Mouse (Mus musculus) cerebellum, adult 11 months (tissue): ENCODE results near the gene Nol9.

Source experiments
- DNase-seq: peaks from one replicate; pipeline ENCODE4 v3.0.0; 2022

The Nol9 gene

DNA sequence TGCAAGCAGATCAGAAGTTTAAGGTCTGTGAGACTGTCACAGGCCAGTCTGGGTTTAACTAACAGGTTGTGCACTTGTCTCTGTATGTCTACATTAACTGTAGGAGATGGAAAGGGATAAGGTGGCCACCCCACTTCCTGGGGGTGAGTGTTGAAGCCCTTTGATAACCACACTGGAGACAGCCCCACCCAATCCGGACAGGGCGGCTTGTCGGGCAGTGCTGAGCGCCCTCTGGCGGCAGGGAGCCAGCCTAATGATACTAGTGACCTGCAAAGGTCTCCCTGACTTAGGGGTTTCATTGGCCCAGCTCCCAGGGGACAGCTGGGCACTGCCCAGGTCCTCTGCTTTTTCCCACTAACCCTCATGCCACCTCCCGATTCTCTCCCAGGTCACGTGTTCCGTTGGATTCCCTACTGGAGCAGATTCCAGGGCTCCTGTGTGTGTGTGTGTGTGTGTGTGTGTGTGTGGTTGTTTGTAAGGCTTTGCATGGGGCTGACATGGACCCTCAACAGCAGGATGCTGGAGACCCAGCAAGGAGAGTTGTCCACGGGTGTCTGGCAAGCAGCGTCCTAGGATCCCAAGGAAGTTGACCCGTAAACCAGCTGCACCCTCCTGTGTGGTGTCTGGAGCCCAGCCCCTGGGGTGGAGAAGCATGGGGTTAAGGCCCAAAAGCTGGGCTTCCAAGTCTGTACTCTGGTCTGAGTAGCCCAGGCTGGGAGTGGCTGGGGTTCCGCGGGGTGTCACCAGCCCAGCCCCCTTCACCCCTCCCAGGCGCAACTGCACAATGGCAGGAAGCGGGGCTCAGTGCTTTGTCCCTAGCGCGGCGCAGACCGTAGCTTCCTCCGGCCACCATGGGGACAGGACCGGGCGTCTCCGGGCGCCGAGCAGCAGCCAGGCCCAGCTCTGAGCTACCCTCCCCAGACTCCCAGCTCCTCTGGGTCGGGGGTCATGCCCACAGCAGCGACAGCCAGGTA is 57.1 kb downstream of the Nol9 start:
- peak; percentile 52 for DNase-seq

DNA sequence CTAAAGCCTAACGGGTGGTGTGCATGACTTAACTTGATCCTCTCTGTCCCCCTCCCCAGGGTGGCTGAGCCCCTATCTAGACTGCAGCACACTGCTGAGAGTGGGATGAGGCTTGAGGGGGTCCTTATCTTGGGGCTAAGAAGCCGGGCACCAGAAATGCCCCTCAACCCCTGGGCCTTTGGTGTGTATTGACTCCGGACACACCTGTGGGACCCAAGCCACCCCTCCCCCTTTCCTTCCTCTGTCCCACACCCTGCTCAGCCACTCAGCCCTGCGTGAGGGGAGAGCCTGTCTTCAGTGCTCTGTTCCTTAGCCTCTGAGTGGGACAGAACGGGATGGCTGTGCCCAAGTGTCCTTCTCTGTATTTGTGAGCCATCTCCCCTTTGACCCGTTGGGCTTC is 57.8 kb downstream of the Nol9 start:
- DNase-seq, result no peak

DNA sequence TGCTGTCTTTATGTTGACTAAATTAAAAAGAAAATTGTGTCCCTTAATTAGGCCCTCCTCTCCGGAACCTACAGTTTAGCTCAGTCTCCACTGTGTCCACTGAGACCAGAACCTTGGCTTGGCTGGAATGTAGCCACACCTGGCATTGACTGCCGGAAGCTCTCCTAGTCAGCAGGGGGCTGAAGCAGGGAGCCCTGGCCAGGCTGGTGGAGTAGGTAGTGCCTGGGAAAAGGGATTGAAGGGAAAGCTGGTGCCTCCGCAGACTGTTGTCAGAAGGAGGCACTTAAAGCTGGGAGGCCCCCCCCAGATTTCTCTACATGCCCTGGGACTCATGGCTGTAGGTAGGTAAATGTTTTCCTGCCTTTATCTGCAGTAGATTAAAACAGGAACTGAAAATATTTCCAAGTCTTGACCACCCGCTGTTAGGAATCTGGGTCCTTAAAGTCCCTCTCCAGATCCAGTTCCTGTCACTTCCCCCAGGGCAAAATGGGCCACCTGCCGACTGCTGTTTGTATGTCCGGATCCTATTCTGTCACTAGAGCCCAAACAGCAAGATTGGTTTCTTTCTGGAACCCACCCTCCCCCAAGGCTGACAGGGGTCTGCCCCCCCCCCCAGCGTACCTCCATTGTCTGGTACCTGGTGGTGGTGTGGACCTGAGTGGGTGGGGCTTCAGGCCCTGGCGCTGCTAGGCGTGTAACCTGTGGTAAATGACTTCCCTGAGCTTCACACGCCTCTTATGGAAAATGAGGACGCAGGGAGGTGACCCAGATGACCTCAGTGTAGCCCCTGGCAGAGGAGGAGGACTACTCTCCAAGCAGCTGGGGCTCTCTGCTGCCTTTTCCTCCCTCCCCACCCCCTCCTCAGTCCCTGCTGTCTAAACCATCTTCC is 59.0 kb downstream of the Nol9 start:
- no peak for DNase-seq

DNA sequence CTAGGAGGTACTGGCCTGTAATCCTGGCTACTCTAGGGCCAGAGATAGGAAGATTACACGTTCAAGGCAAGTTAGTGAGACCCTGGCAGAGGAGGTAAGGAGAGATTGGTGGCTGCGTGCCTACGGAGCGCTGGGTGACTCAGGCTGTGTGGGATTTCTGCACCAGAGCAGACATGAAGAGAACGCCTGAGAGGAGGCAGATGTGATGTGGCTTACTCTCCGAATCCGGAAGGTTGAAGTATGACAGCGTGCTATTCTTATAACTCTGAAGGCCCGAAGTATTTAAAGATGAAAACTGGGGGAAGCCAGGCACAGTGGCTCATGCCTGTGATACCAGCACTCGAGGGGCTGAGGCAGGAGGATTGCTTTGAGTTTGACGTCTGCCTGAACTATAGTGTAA is 61.4 kb downstream of the Nol9 start:
- DNase-seq, result no peak

DNA sequence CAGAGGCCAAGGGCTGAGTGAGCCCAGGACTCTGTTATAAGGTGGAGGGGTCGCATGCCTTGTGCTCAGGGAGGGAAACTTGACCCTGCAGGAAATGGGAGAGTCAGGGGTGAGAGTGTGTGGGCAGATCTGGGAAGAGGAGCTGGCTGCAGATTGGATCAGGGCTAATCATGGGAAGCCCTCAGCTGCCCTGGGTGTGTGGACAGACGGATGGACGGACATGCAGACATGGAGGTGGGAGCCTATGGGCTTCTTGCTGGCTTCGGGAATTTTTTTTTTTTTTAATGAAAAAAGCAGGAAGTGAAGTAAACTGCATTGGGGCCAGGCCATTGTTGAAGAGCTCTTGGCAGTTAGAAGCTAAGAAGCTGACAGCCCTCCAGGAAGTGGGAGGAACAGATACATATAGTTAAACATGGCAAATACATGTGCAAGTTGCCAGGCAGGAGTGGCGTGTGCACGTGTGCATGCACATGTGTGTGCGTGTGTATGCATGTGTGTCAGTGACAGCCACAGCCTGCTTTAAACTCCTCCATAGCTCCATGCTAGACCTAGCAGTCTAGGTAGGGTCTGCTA is 62.0 kb downstream of the Nol9 start:
- no peak for DNase-seq

DNA sequence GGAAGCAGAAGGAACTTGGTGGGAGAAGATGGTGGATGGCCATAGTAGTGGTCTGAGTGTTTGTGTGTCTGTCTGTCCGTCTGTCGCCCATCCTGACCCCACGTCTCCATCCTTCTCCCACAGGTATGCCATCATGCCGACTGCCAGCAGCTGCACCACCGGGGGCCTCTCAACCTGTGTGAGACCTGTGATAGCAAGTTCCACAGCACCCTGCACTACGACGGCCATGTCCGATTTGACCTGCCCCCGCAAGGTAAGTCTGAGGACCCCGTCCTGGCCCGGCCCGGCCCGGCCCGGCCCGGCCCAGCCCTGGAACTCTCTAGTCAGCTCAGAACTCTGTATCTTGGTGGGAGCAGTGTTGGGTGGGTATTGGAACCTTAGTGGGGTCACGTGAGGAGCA is 62.8 kb downstream of the Nol9 start:
- no peak for DNase-seq

DNA sequence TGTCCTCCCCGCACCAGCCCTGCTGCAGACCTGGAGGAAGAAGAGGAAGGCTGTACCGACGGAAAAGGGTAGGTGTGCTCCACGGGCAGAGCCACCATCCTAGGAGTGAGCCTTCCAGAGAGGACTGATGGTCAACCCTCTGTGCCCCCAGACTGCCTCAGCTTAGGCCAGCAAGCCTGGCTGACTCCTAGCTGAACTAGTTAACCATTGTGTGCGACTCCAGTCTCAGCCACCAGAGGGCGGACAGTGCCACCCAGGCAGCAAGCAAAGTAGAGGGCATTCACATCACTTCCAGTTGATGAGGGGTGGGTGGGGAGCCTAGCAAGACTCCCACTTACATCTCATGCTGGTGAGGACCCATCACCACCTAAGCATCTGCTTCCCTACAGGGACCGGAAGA is 63.9 kb downstream of the Nol9 start:
- DNase-seq, result peak; percentile 44

DNA sequence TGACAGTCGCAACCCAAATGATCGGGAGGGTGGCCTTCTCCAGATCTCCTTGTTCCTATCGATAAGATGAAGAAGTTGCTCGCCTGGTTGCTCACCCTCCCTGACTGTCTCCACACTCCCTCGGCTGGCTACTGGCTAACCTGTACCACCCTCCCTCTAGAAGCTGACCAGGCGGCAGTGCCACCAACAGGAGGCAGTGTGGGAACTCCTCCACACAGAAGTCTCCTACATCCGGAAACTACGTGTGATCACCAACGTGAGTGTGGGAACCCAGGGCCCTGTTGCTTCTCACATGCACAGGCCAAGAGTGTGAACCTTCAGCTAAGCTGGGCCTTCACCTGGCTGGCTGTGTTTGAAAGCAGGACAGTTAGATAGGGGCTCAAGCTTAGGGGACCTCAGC is 67.6 kb downstream of the Nol9 start:
- no peak for DNase-seq

DNA sequence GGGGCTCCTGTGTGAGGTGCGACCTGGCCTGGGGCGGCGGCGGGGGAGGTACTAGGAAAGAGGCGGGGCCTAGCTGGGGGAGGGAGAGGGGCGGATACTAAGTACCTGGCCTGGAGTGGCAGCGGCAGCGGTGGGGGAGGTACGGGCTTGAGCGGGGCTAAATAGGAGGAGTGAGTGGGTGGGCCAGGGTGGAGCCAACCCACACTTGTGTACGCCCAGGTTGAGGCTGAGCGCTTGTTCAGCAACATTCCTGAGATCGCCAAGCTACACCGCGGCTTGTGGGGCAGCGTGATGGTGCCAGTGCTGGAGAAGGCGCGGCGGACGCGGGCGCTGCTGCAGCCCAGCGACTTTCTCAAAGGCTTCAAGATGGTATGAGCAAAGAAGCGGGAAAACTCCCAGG is 68.4 kb downstream of the Nol9 start:
- no peak for DNase-seq

DNA sequence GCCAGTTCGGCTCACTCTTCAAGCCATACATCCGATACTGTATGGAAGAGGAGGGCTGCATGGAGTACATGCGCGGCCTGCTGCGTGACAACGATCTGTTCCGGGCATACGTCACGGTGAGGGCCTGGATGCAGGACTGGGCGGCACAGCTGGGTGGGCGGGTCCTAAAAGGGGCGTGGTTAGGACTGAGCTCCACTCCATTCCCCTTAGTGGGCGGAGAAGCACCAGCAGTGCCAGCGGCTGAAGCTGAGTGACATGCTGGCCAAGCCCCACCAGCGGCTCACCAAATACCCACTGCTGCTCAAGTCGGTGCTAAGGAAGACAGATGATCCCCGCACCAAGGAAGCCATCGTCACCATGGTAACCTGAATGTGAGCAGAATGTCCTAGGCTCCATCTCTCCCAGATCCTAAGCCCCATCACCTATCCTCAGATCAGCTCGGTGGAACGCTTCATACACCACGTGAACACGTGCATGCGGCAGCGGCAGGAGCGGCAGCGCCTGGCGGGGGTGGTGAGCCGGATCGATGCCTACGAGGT is 68.9 kb downstream of the Nol9 start:
- DNase-seq, result peak; percentile 22

DNA sequence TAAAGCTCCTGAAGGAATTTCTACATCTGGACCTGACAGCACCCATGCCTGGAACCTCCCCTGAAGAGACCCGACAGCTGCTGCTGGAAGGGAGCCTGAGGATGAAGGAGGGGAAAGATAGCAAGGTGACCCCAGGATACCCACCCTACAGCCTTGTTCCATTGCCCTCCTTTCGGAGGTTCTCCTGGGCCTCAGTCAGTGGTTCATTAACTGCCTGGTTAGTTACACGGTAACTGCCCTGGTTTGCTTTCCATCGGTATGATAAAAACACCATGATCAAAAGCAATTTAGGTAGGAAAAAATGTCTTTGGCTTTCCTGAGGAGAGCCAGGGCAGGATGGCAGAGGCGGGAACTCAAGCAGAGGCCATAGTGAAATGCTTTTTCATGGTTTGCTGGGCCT is 69.6 kb downstream of the Nol9 start:
- no peak for DNase-seq

DNA sequence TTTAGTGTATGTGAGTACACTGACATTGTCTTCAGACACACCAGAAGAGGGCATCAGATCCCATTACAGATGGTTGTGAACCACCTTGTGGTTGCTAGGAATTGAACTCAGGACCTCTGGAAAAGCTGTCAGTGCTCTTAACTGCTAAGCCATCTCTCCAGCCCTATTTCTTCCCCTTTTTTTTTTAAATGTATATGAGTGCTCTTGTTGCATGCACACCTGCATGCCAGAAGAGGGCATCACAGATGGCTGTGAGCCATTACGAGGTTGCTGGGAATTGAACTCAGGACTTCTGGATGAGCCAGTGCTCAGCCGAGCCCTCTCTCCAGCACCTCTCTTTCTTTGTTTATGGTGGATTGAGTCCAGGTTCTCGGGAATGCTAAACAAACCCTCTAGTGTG is 70.4 kb downstream of the Nol9 start:
- no peak for DNase-seq

DNA sequence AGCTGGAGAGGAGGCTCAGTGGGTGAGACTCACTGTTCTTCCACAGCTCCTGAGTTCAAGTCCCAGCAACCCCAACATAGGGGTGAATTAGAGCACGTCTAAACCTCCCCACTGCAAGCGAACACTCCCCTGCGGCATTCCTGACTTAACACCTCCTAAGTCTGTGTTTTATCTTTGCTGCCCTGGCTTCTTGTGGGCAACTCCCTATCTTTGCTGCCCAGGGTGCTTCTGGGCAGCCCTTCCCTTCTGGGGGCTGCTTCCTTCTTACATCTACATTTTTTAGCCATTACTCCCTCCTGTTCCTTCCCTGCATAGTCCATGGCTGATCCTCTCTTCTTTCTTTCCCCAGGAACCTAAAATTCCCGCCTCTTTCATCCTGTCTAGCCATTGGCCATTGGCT is 71.6 kb downstream of the Nol9 start:
- no peak for DNase-seq
